Mouse (Mus musculus) gastrocnemius, adult 2 months (tissue): ENCODE data around the gene Gm20388. TPM values are rescaled to one million over a fixed set of nuclear protein-coding genes. Genes with fewer than 3 reads are reported as not detected.
"Not testable (repeated sequence)": the region's sequence is repeated elsewhere in the genome, so short reads cannot be mapped to it uniquely, and the experiment has no call there.

Experiments
- DNase-seq: peaks from one replicate; pipeline ENCODE4 v3.0.0; 2022
- H3K27ac ChIP-seq: fragments of 200-600 bp; 2 replicates; pipeline ENCODE4 v1.8.1; 2022; ENCODE audit warnings: mild to moderate bottlenecking
- H3K4me3 ChIP-seq: fragments of 200-600 bp; 2 replicates; pipeline ENCODE4 v1.8.1; 2022; ENCODE audit warnings: mild to moderate bottlenecking, moderate library complexity
- CTCF ChIP-seq: fragments of 200-600 bp; IDR thresholded peaks from 2 replicates; pipeline ENCODE4 v1.8.1; 2022; ENCODE audit warnings: antibody characterized with exemption, mild to moderate bottlenecking, moderate library complexity
- intact Hi-C: fragments of 180-260 bp; cut with DNase I; formaldehyde crosslinking; loops from one replicate; pipeline ENCODE4 v1.15.1; 2025
- total RNA-seq, 2 experiments: library from RNA; stranded (reverse); gene quantifications; 2 replicates each; pipeline ENCODE4 v1.2.3; 2021

Gm20388 gene
- total RNA-seq, 2 experiments from 2014 or later: 6.1 to 15.0 TPM

GRCm38 (mm10) chr8:123252925-123253324 lies 3342.3 kb downstream of the Gm20388 start:
- no peak for TF ChIP-seq CTCF
- peak overlapping the region; percentile 85 for H3K4me3 ChIP-seq
- intact Hi-C loops: no loop called here
- DNase-seq: no peak
- H3K27ac ChIP-seq: peak overlapping the region; percentile 95

- intact Hi-C loops: no loop called here
- peak overlapping the region; percentile 85 for H3K4me3 ChIP-seq
- no peak for TF ChIP-seq CTCF
- H3K27ac ChIP-seq: peak overlapping the region; percentile 95
- no peak for DNase-seq
These were observed 3342.9 kb downstream of the Gm20388 start for GRCm38 (mm10) chr8:123253451-123254098.

- intact Hi-C loops: no loop called here
These were observed 3343.7 kb downstream of the Gm20388 start, which contains the start of the genes Zfp276 and Vps9d1 for GRCm38 (mm10) chr8:123254099-123254885. Zfp276 (plus strand) TSS chr8:123254195. Vps9d1 (minus strand) TSS chr8:123254348.

GRCm38 (mm10) chr8:123255170-123255569 lies 3344.5 kb downstream of the Gm20388 start:
- Histone ChIP-seq H3K4me3 (peak overlapping the region; percentile 85), H3K27ac (peak overlapping the region; percentile 95)
- no peak for TF ChIP-seq CTCF
- DNase-seq: no peak
- intact Hi-C loops: no loop called here

More at GRCm38 (mm10) chr8:123254099-123254885, 3343.7 kb downstream of the Gm20388 start, which contains the start of the genes Zfp276 and Vps9d1:
- H3K27ac ChIP-seq: peak within 1 kb of the TSS; percentile 95
- DNase-seq: peak; percentile 93
- peak; percentile 3 for TF ChIP-seq CTCF
- H3K4me3 ChIP-seq: peak within 1 kb of the TSS; percentile 85

GRCm38 (mm10) chr8:123257114-123257513 lies 3346.5 kb downstream of the Gm20388 start:
- TF ChIP-seq CTCF: no peak
- intact Hi-C loops: no loop called here
- Histone ChIP-seq H3K4me3 (no peak overlapping the region), H3K27ac (no peak overlapping the region)
- no peak for DNase-seq

GRCm38 (mm10) chr8:123257593-123257992 lies 3347.0 kb downstream of the Gm20388 start:
- H3K27ac ChIP-seq, DNase-seq, H3K4me3 ChIP-seq, intact Hi-C loops: not testable (repeated sequence)

GRCm38 (mm10) chr8:123267926-123268656 lies 3357.4 kb downstream of the Gm20388 start:
- intact Hi-C loops: no loop called here
- DNase-seq: no peak
- no peak for TF ChIP-seq CTCF
- H3K27ac ChIP-seq: no peak overlapping the region
- H3K4me3 ChIP-seq: no peak overlapping the region

- DNase-seq: no peak
- no peak for TF ChIP-seq CTCF
- Histone ChIP-seq H3K4me3 (no peak overlapping the region), H3K27ac (no peak overlapping the region)
- intact Hi-C loops: no loop called here
These were observed 3360.5 kb downstream of the Gm20388 start for GRCm38 (mm10) chr8:123271147-123271546.

- DNase-seq: no peak
- intact Hi-C loops: no loop called here
- H3K4me3 ChIP-seq: no peak overlapping the region
- TF ChIP-seq CTCF: no peak
- H3K27ac ChIP-seq: no peak overlapping the region
These were observed 3361.3 kb downstream of the Gm20388 start for GRCm38 (mm10) chr8:123271901-123272300.

- no peak for TF ChIP-seq CTCF
- Histone ChIP-seq H3K27ac (no peak overlapping the region), H3K4me3 (no peak overlapping the region)
- intact Hi-C loops: no loop called here
- DNase-seq: no peak
These were observed 3363.8 kb downstream of the Gm20388 start for GRCm38 (mm10) chr8:123274447-123274846.

GRCm38 (mm10) chr8:123275096-123275495 lies 3364.5 kb downstream of the Gm20388 start:
- Histone ChIP-seq H3K4me3 (no peak overlapping the region), H3K27ac (no peak overlapping the region)
- intact Hi-C loops: no loop called here
- no peak for TF ChIP-seq CTCF
- DNase-seq: no peak

GRCm38 (mm10) chr8:123278445-123278844 lies 3367.8 kb downstream of the Gm20388 start:
- DNase-seq: no peak
- intact Hi-C loops: no loop called here
- no peak for TF ChIP-seq CTCF
- no peak overlapping the region for H3K27ac ChIP-seq
- H3K4me3 ChIP-seq: no peak overlapping the region

GRCm38 (mm10) chr8:123279828-123280227 lies 3369.2 kb downstream of the Gm20388 start:
- DNase-seq: no peak
- TF ChIP-seq CTCF: no peak
- H3K27ac ChIP-seq: no peak overlapping the region
- intact Hi-C loops: no loop called here
- H3K4me3 ChIP-seq: no peak overlapping the region
